Mouse (Mus musculus) heart, adult 8-10 months (tissue): ENCODE results near the gene Tmem223. TPM values are rescaled to one million over a fixed set of nuclear protein-coding genes. Genes with fewer than 3 reads are reported as not detected.

Source experiments
- DNase-seq: peaks from one replicate; pipeline ENCODE4 v3.0.0; 2022; ENCODE audit warnings: low spot score
- microRNA-seq: library from miRNA; unstranded; fragments of <30 nt; microRNA quantifications from one replicate; pipeline ENCODE4 v1.2.0, GENCODE M21; 2022
- total RNA-seq, 4 experiments: library from RNA; stranded (reverse); gene quantifications; 2 replicates each; pipeline ENCODE4 v1.2.4; 2022

Gene Tmem223
- total RNA-seq, 4 experiments from 2014 or later, result 111 to 137 (median 125) TPM

DNA sequence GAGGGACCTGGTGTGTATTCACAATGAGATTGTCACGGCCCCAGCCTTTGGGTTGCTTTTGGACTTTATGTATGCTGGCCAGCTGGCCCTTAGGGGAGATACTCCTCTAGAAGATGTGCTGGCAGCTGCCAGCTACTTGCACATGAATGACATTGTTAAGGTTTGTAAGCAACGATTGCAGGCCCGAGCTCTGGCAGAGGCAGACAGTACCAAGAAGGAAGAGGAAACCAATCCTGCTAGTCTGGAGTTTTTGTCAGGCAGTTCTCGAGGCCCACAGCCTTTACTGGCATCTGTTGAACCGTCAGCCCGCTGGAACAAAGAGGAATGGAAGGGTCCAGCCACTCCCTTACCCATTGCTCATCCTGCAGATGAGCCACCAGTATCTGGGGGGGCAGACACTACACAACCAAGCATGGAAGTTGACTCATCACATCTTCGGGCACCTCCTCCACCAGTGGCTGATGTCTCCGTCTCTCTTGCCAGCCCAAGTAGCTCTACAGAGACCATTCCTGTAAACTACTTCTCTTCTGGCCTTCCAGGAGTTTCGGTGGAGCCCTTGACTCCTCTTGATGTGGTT lies 32.5 kb downstream of the Tmem223 start:
- no peak for DNase-seq

DNA sequence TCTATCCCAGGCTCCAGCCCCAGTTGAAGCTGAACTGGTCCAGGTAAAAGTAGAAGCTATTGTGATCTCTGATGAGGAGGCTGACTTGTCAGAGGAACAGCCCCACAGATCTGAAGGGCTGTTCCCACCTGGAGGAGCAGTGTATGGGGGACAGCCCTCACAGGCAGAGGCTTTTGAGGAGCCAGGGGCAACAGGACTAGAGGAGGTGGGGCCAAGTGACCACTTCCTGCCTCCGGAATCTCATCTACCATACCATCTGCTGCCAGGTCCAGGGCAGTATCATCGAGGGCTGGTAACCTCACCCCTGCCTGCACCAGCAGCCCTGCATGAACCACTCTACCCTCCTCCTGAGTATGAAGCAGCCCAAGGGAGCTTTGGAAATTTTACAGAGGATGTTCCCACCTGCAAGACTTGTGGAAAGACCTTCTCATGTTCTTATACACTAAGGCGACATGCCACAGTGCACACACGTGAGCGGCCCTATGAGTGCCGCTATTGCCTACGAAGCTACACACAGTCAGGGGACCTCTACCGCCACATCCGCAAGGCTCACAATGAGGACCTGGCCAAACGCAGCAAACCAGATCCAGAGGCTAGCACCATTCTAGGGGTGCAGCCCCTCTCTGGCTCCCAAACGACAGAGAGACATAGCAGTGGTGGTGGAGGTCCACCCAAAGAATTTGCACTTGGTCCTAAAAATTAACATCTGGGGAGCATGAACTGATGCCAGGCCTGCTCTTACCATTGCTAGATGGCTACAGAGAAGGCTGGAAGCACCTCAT lies 33.3 kb downstream of the Tmem223 start:
- no peak for DNase-seq

GRCm38 (mm10) chr19:8806810-8807209 lies 36.0 kb downstream of the Tmem223 start:
- DNase-seq, result no peak

DNA sequence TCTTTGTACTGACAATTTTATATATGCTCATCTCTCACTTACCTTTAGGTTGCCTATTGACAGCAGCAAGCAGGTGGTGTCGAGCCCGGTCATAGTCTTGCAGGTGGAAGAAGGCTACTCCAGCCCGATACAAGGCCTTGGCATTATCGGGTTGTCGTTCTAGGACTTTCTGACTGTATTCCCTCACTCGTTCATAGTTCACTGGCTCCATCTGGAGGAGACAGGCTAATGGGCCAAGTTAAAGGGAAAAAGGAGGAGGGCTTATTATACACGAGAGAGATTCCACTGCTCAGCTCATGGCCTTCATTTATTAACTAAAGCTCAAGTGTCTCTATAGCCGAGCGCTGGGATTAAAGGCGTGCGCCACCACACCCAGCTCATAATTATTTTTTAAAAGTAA lies 45.0 kb downstream of the Tmem223 start:
- DNase-seq, result no peak

DNA sequence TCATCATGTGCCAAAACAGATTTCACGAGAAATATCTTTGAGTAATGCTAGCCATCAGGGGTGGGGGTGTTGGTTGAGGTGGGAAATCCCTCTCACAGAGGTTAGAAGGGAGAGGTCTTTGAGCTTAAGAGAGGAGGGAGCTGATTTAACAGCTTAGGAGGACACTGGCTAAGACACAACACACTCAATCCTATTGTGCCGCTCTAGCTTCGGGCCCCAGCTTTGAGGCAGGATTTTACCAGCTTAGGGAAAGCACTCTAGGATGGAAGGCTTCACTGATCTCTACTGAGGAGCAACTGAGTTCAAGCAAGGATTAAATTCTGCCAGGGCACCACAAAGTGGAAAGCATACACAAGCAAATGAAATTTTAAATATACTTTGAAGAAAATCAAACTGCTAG lies 46.2 kb downstream of the Tmem223 start:
- no peak for DNase-seq

GRCm38 (mm10) chr19:8818301-8818798 lies 47.6 kb downstream of the Tmem223 start:
- no peak for DNase-seq

DNA sequence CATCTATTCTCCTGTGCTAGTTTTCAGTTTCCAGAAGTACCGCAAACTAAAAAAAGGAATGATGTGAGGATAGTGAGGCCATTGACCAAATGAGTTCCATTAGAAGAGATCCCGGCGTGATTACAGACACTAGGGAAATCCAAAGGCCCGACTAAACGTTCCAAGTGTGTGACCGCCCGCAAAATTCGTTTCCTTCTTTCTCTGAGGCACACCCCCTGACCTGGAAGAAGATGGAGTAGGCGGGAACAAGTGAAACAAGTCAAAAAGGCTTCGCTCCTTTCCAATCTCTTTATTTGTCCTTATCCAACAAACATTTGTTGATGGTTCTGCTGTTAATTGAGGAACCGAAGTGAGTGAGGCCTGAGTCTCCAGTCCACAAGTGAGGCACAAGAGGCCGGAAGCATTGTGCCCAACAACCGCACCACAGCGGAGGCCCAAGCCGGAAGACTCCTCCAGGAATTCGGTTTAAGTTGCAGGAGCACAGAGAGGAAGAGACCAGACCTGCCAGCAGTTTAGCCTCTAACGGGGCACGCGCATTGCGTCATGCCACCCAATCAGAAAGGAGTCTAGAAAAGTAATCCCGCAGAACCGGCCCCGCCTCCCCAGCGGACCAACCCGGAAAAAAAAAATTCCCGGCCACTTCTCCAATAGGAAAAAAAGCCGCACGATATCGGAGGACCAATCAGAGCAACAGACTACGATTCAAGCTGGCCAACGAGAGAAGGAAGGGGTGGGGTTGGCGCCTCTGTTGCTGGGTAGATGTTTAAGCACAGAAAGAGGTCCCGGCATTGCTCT lies 48.2 kb downstream of the Tmem223 start, which contains the start of gene Ttc9c:
Ttc9c (minus strand) TSS at position 533 of the 795 bp plus-strand sequence.
- DNase-seq, result peak; percentile 98

DNA sequence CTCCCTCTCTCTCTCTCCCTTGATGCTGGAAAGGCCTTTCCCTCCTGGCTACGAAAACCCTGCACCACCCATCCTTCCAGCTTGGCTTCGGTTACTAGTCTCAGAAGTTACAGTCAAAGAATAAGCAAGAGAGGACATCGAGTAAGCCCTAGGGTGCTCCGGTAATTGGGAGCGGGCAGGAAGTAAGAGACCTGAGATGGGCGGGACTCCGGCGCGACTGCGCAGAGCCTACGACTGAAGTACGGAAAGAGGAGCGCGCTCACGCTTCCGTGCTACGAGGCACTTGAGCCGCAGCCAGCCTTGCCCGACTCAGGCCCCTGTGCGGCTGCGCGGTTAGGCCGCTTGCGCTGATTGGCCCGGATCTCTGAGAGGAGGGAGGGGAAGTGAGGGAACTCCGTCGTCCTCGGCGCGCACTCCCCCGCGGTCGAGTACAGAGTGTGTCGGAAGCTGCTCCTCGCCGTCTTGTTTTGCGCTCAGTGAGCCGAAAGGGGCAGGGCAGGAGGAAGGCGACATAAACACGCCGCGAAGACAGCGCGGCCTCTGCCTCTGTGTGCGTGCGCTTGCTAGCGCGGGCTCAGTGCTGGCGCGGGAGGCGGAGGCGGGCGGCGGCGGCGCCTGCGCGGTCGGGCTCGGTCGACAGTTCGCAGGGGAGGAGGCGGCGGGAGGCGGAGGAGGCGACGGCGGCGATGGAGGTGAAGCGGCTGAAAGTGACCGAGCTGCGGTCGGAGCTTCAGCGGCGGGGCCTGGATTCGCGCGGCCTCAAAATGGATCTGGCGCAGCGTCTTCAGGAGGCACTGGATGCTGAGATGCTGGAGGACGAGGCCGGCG lies 49.0 kb downstream of the Tmem223 start, which contains the start of gene Hnrnpul2:
Hnrnpul2 (plus strand) TSS at position 415 of the 828 bp plus-strand sequence.
- peak; percentile 98 for DNase-seq

GRCm38 (mm10) chr19:8820424-8820956 lies 49.7 kb downstream of the Tmem223 start:
- DNase-seq, result no peak

DNA sequence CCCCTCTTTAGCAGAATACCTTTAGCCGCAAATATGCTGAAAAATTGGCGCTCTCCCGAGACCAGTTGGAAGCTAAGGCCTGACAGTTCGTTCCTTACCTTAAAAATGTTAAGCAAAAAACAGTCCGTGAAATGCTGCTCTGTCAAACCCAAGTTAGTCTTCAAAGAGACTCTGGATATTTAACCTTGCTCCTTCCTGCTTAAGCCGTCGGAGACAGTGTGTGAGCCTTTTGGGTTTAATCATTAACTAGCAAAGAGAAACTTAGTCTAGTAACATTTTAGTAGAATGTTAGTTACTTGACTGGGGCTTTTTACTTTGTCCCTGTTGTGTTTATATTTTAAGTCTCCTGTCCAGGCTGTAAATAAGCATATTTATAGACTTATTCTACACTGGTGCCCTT lies 50.4 kb downstream of the Tmem223 start:
- no peak for DNase-seq

Small RNAs within 50 kb of the gene (microRNA-seq; reads per million reads assigned to microRNA genes)
- not detected for gene Mir6992

Other genes starting within 250 kb of the Tmem223 start
- under 1 TPM in 1 of 4 experiments, not detected in 3; 0.25 TPM for gene Slc22a8, start 179.7 kb upstream of the Tmem223 start, total RNA-seq
- not detected for gene Slc22a6, start 153.0 kb upstream of the Tmem223 start, total RNA-seq
- gene Chrm1, start 107.2 kb upstream of the Tmem223 start, total RNA-seq, result under 1 TPM in 2 of 4 experiments, not detected in 2; 0.09 TPM
- gene Slc3a2, start 47.6 kb upstream of the Tmem223 start, total RNA-seq, result 10 to 100 TPM; 39.5 to 43.6 (median 41.9) TPM
- gene Wdr74, start 35.2 kb upstream of the Tmem223 start, total RNA-seq, result 10 to 100 TPM; 16.1 to 19.6 (median 17.5) TPM
- gene 1700092M07Rik, start 30.3 kb upstream of the Tmem223 start, total RNA-seq, result not detected
- gene Stx5a, start 29.6 kb upstream of the Tmem223 start, total RNA-seq, result 10 to 100 TPM; 20.9 to 27.3 (median 25.4) TPM
- 10 to 100 TPM; 30.3 to 42.0 (median 33.7) TPM for gene Nxf1, start 13.9 kb upstream of the Tmem223 start, total RNA-seq
- gene Tmem179b, start 3.5 kb downstream of the Tmem223 start, total RNA-seq, result 10 to 100 TPM; 18.2 to 21.5 (median 19.5) TPM
- 1 to 10 TPM; 5.4 to 9.0 (median 7.7) TPM for gene Taf6l, start 15.4 kb downstream of the Tmem223 start, total RNA-seq
- 10 to 100 TPM; 52.1 to 60.7 (median 55.4) TPM for gene Polr2g, start 27.6 kb downstream of the Tmem223 start, total RNA-seq
- 1 to 10 TPM; 1.2 to 2.5 (median 1.5) TPM for gene Zbtb3, start 31.6 kb downstream of the Tmem223 start, total RNA-seq
- gene Ttc9c, start 48.3 kb downstream of the Tmem223 start, total RNA-seq, result 10 to 100 TPM; 13.7 to 16.4 (median 14.9) TPM
- 10 to 100 TPM; 46.0 to 48.9 (median 46.9) TPM for gene Hnrnpul2, start 49.0 kb downstream of the Tmem223 start, total RNA-seq
- under 1 TPM in 1 of 4 experiments, not detected in 3; 0.53 TPM for gene AC129217.1, start 58.8 kb downstream of the Tmem223 start, total RNA-seq
- 10 to 100 TPM; 21.2 to 28.1 (median 24.2) TPM for gene Bscl2, start 66.5 kb downstream of the Tmem223 start, total RNA-seq
- gene Gng3, start 68.2 kb downstream of the Tmem223 start, total RNA-seq, result under 1 TPM in 1 of 4 experiments, not detected in 3; 0.22 TPM
- gene Lrrn4cl, start 79.8 kb downstream of the Tmem223 start, total RNA-seq, result 1 to 10 TPM; 3.4 to 4.7 (median 3.9) TPM
- 100 to 1,000 TPM; 122 to 127 (median 125) TPM for gene Ubxn1, start 100.5 kb downstream of the Tmem223 start, total RNA-seq
- 10 to 100 TPM; 47.8 to 65.1 (median 52.0) TPM for gene Uqcc3, start 109.9 kb downstream of the Tmem223 start, total RNA-seq
- gene Lbhd1, start 112.7 kb downstream of the Tmem223 start, total RNA-seq, result 1 to 10 TPM; 1.8 to 6.1 (median 4.4) TPM
- not detected for gene Gm49403, start 112.9 kb downstream of the Tmem223 start, total RNA-seq
- 10 to 100 TPM; 11.8 to 29.9 (median 21.1) TPM for gene 1810009A15Rik, start 117.9 kb downstream of the Tmem223 start, total RNA-seq
- 1 to 10 TPM; 3.6 to 5.3 (median 4.6) TPM for gene Gm49416, start 117.9 kb downstream of the Tmem223 start, total RNA-seq
- 10 to 100 TPM; 11.0 to 12.0 (median 11.2) TPM for gene Ints5, start 122.0 kb downstream of the Tmem223 start, total RNA-seq
- 10 to 100 TPM; 45.5 to 49.6 (median 47.2) TPM for gene Ganab, start 127.1 kb downstream of the Tmem223 start, total RNA-seq
- 10 to 100 TPM; 39.3 to 41.5 (median 40.6) TPM for gene B3gat3, start 149.4 kb downstream of the Tmem223 start, total RNA-seq
- gene Rom1, start 158.4 kb downstream of the Tmem223 start, total RNA-seq, result 10 to 100 TPM; 22.0 to 37.5 (median 28.1) TPM
- 1 to 10 TPM; 7.2 to 9.1 (median 7.5) TPM for gene Eml3, start 158.6 kb downstream of the Tmem223 start, total RNA-seq
- gene Mta2, start 170.9 kb downstream of the Tmem223 start, total RNA-seq, result 10 to 100 TPM; 28.2 to 33.7 (median 30.4) TPM
- 10 to 100 TPM in 1 of 4 experiments, 1 to 10 TPM in 3; 8.1 to 10.3 (median 8.6) TPM for gene Tut1, start 182.9 kb downstream of the Tmem223 start, total RNA-seq
- gene Eef1g, start 196.0 kb downstream of the Tmem223 start, total RNA-seq, result 100 to 1,000 TPM; 209 to 232 (median 227) TPM
- gene Ahnak, start 218.3 kb downstream of the Tmem223 start, total RNA-seq, result 100 to 1,000 TPM; 332 to 446 (median 375) TPM